Mouse (Mus musculus): ENCODE measurements around the gene Wsb1.
"Not testable (repeated sequence)": the region's sequence is repeated elsewhere in the genome, so short reads cannot be mapped to it uniquely, and the experiment has no call there.

Wsb1 gene

GRCm38 (mm10) chr11:79254391-79255098 is at the start of gene Wsb1:
Gene Wsb1 (minus strand): TSS chr11:79254671.
- DNase-seq (ENCODE audit: extremely low spot score): peak; percentile 96

GRCm38 (mm10) chr11:79304245-79304644 is 49.8 kb upstream of the Wsb1 start:
- DNase-seq (ENCODE audit: extremely low spot score): not testable (repeated sequence)

DNA sequence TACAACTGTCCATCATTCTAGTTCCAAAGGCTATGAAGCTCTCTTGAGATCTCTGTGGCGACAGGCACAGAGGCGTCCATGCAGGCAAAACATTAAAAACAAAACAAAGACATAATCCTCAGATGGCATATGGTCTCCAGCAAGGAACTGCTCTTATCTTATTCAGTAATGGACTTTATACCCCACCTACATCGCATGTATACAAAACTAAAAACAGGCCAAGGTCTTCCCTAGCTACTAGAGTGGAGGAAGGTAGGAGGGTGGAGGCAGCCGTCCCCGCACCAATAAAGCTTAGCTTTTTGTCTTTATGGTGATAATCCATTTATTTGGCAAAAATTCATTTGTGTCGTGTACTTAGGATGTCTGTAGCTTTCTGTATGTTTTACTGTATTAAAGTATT is 48.6 kb upstream of the Wsb1 start:
- no peak for DNase-seq (ENCODE audit: extremely low spot score)

GRCm38 (mm10) chr11:79299719-79300431 is 45.4 kb upstream of the Wsb1 start:
- no peak for DNase-seq (ENCODE audit: extremely low spot score)

- no peak for DNase-seq (ENCODE audit: extremely low spot score)
Measured at GRCm38 (mm10) chr11:79296856-79297491, 42.5 kb upstream of the Wsb1 start, which contains the start of gene Gm9964. Gene Gm9964 (minus strand): TSS chr11:79296906.

DNA sequence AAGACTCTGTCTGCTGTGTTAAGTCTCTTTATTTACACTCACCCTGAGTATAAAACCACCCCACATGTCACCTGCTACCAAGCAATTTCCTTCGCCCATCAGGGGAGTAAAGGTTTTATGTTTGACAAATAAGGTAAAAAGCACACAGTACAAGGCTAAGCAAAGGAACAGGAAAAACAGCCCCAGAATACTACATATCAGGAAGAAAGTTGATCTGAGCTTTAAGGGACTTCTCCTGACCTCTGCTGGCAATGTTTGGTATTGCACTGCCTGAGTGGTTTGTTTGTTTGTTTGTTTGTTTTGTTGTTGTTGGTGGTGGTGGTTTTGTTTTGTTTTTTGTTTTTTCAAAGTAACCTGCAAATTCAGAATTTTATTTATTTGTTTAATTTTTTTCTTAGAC is 41.7 kb upstream of the Wsb1 start:
- DNase-seq (ENCODE audit: extremely low spot score): peak; percentile 29

GRCm38 (mm10) chr11:79293971-79294370 is 39.5 kb upstream of the Wsb1 start:
- DNase-seq (ENCODE audit: extremely low spot score): no peak

GRCm38 (mm10) chr11:79293025-79293424 is 38.6 kb upstream of the Wsb1 start:
- DNase-seq (ENCODE audit: extremely low spot score): no peak

DNA sequence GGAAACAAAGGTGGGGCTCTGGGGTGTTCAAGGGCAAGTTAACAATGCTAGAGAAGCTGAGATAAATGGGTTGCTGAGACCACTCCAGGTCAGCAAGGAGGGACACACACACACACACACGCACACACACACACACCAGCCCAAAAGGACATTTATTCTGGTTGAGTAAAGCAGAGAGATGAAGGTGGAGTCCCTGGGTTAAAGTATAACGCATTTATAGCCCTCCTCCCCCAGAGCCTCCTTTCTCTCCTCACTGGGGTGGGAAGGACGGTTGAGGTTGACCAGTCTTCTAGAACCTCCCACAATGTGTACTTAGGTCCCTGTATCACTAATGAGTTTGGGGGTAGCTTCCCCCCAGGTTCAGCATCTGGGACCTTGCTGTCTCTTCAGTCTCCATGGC is 37.7 kb upstream of the Wsb1 start:
- no peak for DNase-seq (ENCODE audit: extremely low spot score)

- DNase-seq (ENCODE audit: extremely low spot score): no peak
Measured at GRCm38 (mm10) chr11:79291651-79292050, 37.2 kb upstream of the Wsb1 start.

DNA sequence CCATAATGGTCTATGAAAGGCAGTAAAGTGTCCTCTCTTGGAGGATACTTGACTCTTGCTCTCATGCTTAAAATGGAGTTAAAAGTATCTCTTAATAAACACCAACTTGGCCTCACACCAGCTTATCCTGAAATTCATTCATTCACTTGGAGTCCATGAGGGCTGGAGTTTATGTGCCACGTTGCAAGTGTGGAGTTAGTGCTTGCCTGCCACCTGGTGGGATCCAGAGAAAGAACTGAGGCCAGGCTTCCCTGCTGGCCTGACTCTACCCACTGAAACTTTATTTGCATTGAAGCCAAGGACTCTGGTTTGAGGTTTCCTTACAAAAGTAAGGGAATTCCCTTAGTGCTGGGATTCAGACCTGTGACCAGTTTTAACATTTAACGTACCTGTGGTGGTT is 36.0 kb upstream of the Wsb1 start:
- no peak for DNase-seq (ENCODE audit: extremely low spot score)

GRCm38 (mm10) chr11:79288913-79289640 is 34.6 kb upstream of the Wsb1 start:
- no peak for DNase-seq (ENCODE audit: extremely low spot score)

GRCm38 (mm10) chr11:79288278-79288843 is 33.9 kb upstream of the Wsb1 start:
- DNase-seq (ENCODE audit: extremely low spot score): no peak

DNA sequence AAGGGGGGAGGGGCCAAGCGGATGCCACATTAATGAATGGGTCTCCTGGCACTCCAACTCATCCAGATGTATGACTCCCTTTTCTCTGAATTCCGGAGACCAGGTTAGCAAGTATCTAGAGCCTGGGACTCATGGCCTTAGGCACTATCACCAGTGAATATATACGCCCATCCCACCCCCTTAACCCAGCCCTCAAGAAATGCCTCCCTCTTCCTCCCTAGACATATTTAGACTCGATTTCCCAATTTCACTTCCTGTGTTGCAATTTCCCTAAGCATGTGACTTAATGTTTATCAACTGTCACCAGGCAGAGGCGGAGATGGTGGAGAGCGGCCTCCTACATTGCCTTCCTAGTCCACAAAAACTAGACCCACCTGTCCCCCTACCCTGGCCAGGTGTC is 33.0 kb upstream of the Wsb1 start:
- no peak for DNase-seq (ENCODE audit: extremely low spot score)

DNA sequence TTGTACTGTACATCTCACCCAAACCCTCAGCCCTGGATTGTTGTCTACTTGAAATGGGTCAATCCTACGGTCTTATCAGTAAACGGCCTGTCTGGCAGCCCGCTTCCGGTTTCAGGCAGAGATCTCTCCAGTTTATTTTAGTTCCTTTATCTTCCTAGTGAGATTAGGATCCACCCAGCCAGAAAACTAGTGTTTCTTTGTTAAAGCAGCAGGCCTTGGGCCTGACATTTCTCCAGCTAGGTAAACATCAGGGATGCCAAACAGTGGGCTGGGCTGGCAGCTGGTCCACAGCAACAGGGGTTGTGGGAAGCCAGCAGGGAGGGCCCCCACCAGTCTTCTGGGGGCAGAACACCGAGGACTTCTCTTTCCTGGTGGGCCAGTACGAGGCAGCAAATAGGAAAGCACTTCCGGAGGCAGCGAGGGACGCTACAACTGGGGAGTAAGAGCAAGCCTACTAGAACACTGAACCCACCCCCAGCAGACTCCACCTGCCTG is 31.9 kb upstream of the Wsb1 start:
- DNase-seq (ENCODE audit: extremely low spot score): no peak

DNA sequence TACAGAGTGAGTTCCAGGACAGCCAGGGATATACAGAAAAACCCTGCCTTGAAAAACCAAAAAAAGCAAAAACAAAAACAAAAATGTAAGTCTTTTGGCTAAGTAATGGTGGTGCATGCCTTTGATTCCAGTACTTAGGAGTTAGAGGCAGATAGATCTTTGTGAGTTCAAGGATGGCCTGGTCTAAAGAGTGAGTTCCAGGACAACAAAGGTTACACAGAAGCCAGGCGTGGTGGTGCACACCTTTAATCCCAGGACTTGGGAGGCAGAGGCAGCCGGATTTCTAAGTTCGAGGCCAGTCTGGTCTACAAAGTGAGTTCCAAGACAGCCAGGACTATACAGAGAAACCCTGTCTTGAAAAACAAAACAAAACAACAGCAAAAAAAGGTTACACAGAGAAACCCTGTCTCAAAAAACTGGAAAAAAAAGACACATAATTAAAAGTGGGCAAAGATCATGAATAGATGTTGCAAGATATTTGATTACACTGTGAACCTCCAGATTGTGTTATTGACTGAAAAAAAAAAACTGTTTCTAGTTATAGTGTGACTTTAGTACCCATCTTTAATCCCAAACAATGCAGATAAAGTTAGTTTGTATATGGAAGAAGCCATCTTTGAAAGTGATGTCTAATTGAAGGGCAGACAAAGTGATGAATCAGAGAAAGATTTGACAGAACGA is 29.0 kb upstream of the Wsb1 start:
- no peak for DNase-seq (ENCODE audit: extremely low spot score)

DNA sequence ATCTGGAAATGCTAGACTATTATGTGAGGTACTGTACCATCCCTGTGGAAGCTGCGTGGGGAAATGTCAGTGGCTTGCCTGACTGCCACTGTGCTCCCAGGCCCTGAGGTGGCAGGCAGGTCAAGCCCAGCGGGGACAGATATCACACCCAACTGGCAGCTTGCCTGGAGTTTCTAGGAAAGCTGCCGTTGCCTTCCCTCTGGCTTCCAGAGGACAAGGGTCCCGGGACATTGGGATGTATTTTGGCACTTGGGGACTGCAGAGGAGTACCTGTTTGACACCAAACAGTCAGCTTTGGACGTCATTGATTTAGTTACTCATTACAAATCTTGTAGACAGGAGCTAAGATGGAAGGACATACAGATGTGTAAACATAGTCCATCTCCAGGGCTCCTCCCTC is 26.9 kb upstream of the Wsb1 start:
- DNase-seq (ENCODE audit: extremely low spot score): no peak

DNA sequence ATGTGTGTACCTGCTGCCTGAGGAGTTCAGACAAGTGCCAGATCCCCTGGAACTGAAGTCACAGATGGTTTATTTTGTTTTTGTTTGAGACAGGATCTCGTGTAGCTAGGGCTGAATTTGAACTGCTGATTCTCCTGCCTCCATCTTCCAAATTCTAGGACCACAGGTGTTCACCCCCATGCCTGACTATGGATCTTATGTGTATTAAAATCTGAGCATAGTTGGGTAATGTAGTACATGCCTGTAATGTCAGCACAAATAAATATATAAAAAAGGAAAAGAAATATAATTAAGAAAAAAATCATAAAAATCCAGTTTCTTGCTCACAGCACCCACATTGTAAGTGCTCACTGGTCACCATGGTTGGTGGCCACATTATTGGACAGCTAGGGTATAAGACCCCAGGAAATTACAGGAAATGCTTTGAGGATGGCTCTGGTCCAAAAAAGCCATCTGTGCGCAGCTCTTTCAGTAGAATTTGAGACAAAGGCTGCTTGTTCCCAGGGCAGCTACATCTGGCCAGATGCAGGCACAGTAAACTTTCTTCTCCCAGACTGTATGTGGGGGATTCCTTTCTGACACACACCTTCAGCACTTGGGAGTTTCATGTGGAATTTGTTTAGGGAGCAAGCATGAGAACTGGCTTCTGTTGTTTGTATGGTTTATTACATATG is 25.4 kb upstream of the Wsb1 start:
- no peak for DNase-seq (ENCODE audit: extremely low spot score)

- DNase-seq (ENCODE audit: extremely low spot score): no peak
Measured at GRCm38 (mm10) chr11:79273757-79274156, 19.3 kb upstream of the Wsb1 start.

GRCm38 (mm10) chr11:79273039-79273438 is 18.6 kb upstream of the Wsb1 start:
- DNase-seq (ENCODE audit: extremely low spot score): no peak

DNA sequence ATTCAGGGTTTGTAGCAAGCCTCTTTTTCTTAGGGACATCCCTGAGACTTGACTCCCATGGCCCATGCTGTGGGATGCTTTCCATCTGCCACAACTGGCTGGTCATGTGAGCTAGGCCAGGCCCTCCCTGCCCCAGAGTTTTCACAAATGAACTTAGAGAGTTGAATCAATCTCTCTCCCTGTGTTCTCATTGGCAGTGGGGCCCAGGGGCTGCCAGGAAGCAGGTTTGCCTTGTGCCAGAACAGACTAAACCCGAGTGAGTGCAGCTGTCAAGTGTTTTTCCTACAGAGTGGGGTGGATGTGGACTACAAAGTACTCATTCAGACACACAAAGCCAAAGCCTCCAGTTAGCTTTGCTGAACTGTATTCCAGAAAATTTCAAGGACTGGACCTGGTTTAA is 12.7 kb upstream of the Wsb1 start:
- no peak for DNase-seq (ENCODE audit: extremely low spot score)
